Mouse (Mus musculus): ENCODE measurements at regions not wholly inside any gene's neighbourhood (a gene's known extent, or its start where the extent isn't known, plus 50 kb on each side); places are given as distances from the start of the nearest gene placed in this dataset.
"Not testable (repeated sequence)": the region's sequence is repeated elsewhere in the genome, so short reads cannot be mapped to it uniquely, and the experiment has no call there.

DNA sequence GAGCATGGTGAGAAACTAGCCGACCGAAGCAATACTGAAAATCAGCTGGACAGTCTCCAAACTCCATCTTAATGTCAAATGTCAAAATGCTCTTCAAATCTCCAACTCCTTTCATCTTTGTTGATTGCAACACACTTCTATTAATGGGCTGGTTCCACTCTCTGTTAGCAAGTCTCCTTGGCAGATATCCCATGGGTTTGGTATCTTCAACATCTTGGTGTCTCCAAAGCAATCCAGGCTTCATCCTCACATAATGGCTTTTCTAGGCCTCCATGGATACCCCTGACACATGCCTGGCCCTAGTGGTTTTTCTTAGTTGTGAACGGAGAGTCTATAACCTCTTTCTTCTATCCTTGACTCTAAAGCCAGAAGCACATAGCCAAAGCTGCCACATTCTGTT, 118.0 kb upstream of the Ppp6c start:
- no peaks in the 10 kb centered on the region for H3K4me1 ChIP-seq (ENCODE audit: insufficient read depth, low read depth, low read length)
- H3K36me3 ChIP-seq (ENCODE audit: insufficient read depth, low read length): no peaks in the 10 kb centered on the region
- ATAC-seq (no peak), DNase-seq (ENCODE audit: low spot score) (peak; percentile 7)
- no peak overlapping the region for H3K4me3 ChIP-seq (ENCODE audit: low read depth, low read length)
- TF ChIP-seq CTCF (IDR thresholded peaks at IDR 0.05) (no peak), EP300 (IDR thresholded peaks at IDR 0.05) (no peak)
- H3K9me3 ChIP-seq (ENCODE audit: low read length): no peaks in the 10 kb centered on the region
- H3K4me2 ChIP-seq (replicated peaks; ENCODE audit: low read depth, low read length): no peak overlapping the region
- WGBS: 53% methylated on average over 3 of the region's 3 CpGs
- no peak overlapping the region for H3K9ac ChIP-seq (replicated peaks; ENCODE audit: low read depth)
- no peaks in the 10 kb centered on the region for H3K27me3 ChIP-seq (replicated peaks; ENCODE audit: insufficient read depth, low read length)
- no peak overlapping the region for H3K27ac ChIP-seq (ENCODE audit: low read length)

DNA sequence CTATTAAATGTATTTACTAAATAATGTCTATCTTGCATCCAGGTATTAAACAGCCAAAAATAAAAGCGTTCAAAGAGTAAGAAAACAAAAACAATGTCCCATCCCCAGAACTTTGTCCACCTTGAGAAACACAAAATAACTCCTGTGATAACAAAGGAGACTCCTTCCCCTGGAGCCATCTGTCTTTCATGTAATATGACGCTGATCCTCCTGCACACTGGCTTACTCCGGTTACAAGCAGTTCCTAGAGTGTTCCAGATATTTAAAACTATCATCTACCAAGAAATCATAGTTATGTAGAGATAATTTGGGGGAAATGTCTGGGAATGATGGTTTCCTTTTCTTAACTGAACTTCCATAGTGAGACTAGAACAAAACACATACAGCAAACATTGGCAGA, 114.2 kb upstream of the Ppp6c start:
- no peak for ATAC-seq
- DNase-seq (ENCODE audit: low spot score): no peak
- H3K36me3 ChIP-seq (ENCODE audit: insufficient read depth, low read length): no peaks in the 10 kb centered on the region
- TF ChIP-seq EP300 (IDR thresholded peaks at IDR 0.05) (no peak), CTCF (IDR thresholded peaks at IDR 0.05) (no peak)
- H3K27me3 ChIP-seq (replicated peaks; ENCODE audit: insufficient read depth, low read length): no peaks in the 10 kb centered on the region
- H3K9me3 ChIP-seq (ENCODE audit: low read length): no peaks in the 10 kb centered on the region
- no peak overlapping the region for H3K27ac ChIP-seq (ENCODE audit: low read length)
- 39% methylated on average over 3 of the region's 3 CpGs for WGBS
- no peak overlapping the region for H3K9ac ChIP-seq (replicated peaks; ENCODE audit: low read depth)
- no peak overlapping the region for H3K4me3 ChIP-seq (ENCODE audit: low read depth, low read length)
- H3K4me1 ChIP-seq (ENCODE audit: insufficient read depth, low read depth, low read length): no peaks in the 10 kb centered on the region
- H3K4me2 ChIP-seq (replicated peaks; ENCODE audit: low read depth, low read length): no peak overlapping the region

DNA sequence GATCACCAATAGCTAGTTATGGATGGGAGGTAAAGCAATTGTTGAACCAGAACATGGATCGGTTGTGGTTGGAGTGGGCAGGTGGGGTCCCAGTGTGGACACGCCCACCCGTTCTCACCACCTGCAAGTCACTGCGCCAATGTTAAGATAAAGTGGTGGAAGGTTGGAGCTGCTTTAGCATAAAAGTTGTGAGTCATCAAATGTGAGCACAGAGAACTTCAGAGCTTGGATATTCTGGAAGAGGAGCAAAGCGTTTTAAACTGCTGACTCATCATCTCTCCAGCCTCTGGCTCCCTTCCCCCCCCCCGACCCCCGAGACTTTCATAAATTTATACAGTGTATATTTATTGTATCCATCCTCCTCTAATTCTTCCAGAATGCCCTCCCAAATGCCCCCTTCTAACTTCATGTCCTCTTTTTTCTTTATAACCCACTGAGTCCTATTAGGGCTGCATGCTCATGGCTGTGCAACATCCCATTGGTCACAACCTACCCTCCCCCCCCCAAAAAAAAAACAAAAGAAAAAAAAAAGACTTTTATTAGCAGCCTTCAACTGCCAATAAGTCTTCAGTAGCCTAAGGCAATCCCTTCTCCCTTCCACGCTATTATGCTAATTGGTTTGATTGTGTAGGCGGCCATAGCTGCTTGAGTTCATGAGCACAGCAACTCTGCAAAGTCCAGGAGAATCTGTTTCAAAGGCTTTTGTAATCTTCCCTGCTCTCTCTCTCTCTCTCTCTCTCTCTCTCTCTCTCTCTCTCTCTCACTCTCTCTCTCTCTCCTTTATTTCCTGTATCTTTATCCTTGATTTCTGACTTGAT, 112.8 kb upstream of the Ppp6c start:
- DNase-seq (ENCODE audit: low spot score) (no peak), ATAC-seq (no peak)
- no peak overlapping the region for H3K9ac ChIP-seq (replicated peaks; ENCODE audit: low read depth)
- 77% methylated on average over 9 of the region's 9 CpGs for WGBS
- no peaks in the 10 kb centered on the region for H3K36me3 ChIP-seq (ENCODE audit: insufficient read depth, low read length)
- no peak overlapping the region for H3K27ac ChIP-seq (ENCODE audit: low read length)
- no peak for TF ChIP-seq EP300 (IDR thresholded peaks at IDR 0.05)
- TF ChIP-seq CTCF (IDR thresholded peaks at IDR 0.05): no peak
- no peaks in the 10 kb centered on the region for H3K4me1 ChIP-seq (ENCODE audit: insufficient read depth, low read depth, low read length)
- no peak overlapping the region for H3K4me2 ChIP-seq (replicated peaks; ENCODE audit: low read depth, low read length)
- H3K4me3 ChIP-seq (ENCODE audit: low read depth, low read length): no peak overlapping the region
- H3K9me3 ChIP-seq (ENCODE audit: low read length): no peaks in the 10 kb centered on the region
- no peaks in the 10 kb centered on the region for H3K27me3 ChIP-seq (replicated peaks; ENCODE audit: insufficient read depth, low read length)

DNA sequence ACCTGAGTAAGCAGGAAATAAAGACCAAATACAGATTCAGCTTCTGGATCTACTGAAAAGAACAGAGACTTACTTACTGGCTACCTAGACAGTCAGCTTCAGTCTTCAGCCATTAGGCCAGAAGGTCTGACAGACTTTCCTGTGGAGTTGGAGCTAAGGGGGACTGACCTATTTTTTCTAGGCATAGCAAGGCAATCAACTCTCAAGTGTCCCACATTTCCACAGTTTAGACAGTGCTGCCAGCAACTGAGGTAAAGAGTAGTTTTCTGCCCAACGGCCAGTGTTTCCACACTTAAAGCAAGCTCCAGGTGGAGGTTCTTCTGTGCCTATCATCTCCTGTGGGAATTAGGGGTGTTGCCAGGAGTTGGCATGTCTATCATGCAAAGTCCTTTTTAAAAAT, 111.3 kb upstream of the Ppp6c start:
- H3K36me3 ChIP-seq (ENCODE audit: insufficient read depth, low read length): no peaks in the 10 kb centered on the region
- no peak overlapping the region for H3K4me3 ChIP-seq (ENCODE audit: low read depth, low read length)
- H3K9ac ChIP-seq (replicated peaks; ENCODE audit: low read depth): no peak overlapping the region
- ATAC-seq (no peak), DNase-seq (ENCODE audit: low spot score) (no peak)
- no peak overlapping the region for H3K4me2 ChIP-seq (replicated peaks; ENCODE audit: low read depth, low read length)
- no peaks in the 10 kb centered on the region for H3K9me3 ChIP-seq (ENCODE audit: low read length)
- no peaks in the 10 kb centered on the region for H3K27me3 ChIP-seq (replicated peaks; ENCODE audit: insufficient read depth, low read length)
- no peaks in the 10 kb centered on the region for H3K4me1 ChIP-seq (ENCODE audit: insufficient read depth, low read depth, low read length)
- no peak overlapping the region for H3K27ac ChIP-seq (ENCODE audit: low read length)
- TF ChIP-seq CTCF (IDR thresholded peaks at IDR 0.05): no peak
- TF ChIP-seq EP300 (IDR thresholded peaks at IDR 0.05): no peak
- 67% methylated on average over 1 of the region's 1 CpGs for WGBS

DNA sequence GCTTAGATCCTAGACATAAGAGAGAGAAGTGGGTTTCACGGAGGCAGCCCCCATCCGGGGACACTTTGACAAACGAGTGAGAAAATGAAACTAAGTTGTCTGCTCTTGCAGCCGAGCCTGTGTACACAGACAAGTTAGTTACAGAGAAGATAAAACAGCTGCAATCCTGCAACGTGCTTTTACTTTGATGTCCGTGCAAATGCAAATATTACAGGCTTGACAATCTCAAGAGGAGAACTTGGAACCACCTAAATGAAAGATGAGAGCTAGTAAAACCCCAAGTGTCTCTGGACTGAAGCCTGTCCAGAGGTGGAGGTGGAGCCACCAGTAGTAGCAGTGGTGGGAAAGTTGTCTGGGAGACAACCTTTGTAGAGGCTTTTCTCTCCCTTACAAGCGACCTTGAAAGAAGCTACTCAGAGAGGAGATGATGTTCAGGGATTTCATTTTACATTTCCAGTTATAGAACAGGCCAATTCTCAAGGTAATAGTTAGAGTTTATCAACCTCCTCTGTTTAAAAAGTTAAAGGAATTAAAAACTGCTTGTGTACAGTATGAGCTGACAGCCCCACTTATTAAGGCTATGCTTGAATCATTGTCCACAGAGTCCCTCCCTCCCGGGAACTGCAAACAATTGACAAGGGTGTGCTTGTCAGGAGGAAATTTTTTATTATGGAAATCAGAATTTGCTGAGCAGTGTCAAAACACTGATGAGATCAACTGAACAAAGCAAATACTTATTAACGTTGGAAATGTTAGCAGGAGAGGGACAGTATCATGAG, 99.7 kb upstream of the Ppp6c start:
- Histone ChIP-seq H3K27ac (ENCODE audit: low read length) (no peak overlapping the region), H3K9ac (replicated peaks; ENCODE audit: low read depth) (no peak overlapping the region), H3K27me3 (replicated peaks; ENCODE audit: insufficient read depth, low read length) (no peaks in the 10 kb centered on the region), H3K4me2 (replicated peaks; ENCODE audit: low read depth, low read length) (peak overlapping the region; percentile 51), H3K4me1 (ENCODE audit: insufficient read depth, low read depth, low read length) (no peaks in the 10 kb centered on the region), H3K9me3 (ENCODE audit: low read length) (no peaks in the 10 kb centered on the region), H3K36me3 (ENCODE audit: insufficient read depth, low read length) (no peaks in the 10 kb centered on the region), H3K4me3 (ENCODE audit: low read depth, low read length) (peak overlapping the region; percentile 28; the same call in 1 of the 2 replicates)
- DNase-seq (ENCODE audit: low spot score) (no peak), ATAC-seq (no peak)
- WGBS: 20% methylated on average over 9 of the region's 9 CpGs
- no peak for TF ChIP-seq CTCF (IDR thresholded peaks at IDR 0.05)

DNA sequence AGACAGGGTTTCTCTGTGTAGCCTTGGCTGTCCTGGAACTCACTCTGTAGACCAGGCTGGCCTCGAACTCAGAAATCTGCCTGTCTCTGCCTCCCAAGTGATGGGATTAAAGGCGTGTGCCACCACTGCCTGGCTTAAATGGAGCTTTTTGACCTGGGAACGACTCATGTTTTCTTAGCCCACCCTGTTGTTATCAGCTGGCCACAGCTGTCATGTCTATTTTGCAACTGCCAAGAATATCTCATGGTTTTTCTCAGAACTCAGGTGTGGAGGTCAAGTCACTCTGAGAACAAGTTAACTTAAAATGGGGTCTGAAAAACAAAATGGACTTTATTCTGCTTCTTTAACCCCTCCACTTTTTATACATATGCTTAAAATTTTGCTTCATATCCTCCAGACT, 98.9 kb upstream of the Ppp6c start:
- not testable (repeated sequence) for H3K4me3 ChIP-seq (ENCODE audit: low read depth, low read length); H3K27ac ChIP-seq (ENCODE audit: low read length); H3K4me1 ChIP-seq (ENCODE audit: insufficient read depth, low read depth, low read length); DNase-seq (ENCODE audit: low spot score); H3K27me3 ChIP-seq (replicated peaks; ENCODE audit: insufficient read depth, low read length); ATAC-seq; H3K9ac ChIP-seq (replicated peaks; ENCODE audit: low read depth); H3K36me3 ChIP-seq (ENCODE audit: insufficient read depth, low read length); H3K9me3 ChIP-seq (ENCODE audit: low read length)
- WGBS: 55% methylated on average over 3 of the region's 3 CpGs
- H3K4me2 ChIP-seq (replicated peaks; ENCODE audit: low read depth, low read length): peak overlapping the region; percentile 51; the same call in 1 of the 2 replicates

Measured in lung, postnatal 0 days (tissue).